Mouse (Mus musculus) cerebellum, adult (tissue): ENCODE results near the gene Ephb2.

ENCODE experiments used
- ATAC-seq: cut with Nextera tagmentation; 2 replicates; pipeline ENCODE4 v1.9.2; 2017; ENCODE audit warnings: mild to moderate bottlenecking, moderate library complexity, mixed read lengths; ENCODE audit not compliant: insufficient number of reproducible peaks, low FRiP score, low TSS enrichment

The Ephb2 gene

DNA sequence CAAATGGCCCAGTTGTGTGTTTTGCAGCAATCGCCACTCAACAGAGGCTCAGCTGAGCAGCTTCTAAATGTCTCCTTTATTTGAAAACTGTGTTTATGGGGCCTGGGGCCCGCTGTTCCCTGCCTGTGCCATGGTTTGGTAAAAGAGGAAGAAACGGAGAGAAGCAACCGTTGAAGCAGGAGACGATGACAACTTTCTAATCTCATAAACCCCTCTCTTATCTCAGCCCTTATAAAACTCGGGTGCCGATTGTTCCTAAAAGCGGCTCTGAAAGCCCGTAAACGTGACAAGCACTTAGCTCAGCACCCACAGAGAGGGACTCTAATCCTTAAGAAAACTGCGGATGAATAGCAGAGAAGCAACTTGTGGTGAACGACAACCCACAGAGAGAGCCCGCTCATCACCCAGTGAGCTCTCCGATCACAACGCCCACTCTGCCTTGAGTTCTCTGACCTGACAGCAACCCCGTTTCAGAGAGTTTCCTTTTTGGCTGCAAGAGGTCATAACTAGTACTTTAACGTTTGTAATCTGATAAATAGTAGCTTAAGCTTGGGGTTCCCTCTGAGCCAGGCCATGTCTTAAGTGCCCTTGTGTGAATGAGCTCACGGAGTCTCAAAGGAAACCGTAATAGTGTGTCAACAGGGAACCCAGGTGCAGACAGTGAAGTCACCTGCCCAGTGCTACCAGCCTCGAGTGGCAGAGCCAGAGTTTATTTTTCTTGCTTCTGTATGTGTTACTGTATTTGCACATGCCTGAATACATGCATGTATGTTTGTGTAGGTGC, 123.6 kb downstream of the Ephb2 start:
- no peak for ATAC-seq

DNA sequence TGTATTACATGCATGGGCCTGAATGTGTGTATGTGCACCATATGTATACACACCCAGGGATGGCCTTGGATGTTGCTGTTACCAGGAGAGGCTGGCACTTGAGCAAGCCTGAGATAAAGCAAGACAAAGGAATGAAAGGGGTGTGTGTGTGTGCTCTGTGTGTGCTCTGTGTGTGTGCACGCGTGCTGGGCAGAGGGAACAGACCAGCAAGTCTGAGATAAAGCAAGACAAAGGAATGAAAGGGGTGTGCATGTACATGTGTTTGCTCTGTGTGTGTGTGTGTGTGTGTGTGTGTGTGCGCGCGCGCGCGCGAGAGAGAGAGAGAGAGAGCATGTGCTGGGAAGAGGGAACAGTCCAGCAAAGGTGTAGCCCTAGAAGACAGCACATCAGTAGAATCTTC, 125.4 kb downstream of the Ephb2 start:
- ATAC-seq: no peak

DNA sequence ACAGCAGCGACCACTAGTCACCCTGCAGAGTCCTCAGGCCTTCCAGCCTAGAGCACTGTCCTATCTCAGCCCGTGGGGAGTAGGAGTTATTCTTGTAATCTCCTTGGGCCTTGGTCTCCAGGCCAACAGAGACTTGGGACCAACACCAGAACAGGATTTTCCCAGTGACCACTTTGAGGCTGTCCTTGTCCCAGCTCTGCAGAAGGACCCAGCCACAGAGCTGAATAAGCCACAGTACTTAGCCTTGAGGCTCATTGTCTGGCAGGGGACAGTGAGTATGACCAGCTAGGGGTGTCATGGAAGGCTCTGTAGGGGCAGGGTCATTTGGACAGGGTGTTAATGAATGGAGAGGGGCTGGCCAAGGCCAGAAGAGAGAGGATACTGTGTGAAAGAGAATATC, 126.8 kb downstream of the Ephb2 start:
- ATAC-seq: no peak

DNA sequence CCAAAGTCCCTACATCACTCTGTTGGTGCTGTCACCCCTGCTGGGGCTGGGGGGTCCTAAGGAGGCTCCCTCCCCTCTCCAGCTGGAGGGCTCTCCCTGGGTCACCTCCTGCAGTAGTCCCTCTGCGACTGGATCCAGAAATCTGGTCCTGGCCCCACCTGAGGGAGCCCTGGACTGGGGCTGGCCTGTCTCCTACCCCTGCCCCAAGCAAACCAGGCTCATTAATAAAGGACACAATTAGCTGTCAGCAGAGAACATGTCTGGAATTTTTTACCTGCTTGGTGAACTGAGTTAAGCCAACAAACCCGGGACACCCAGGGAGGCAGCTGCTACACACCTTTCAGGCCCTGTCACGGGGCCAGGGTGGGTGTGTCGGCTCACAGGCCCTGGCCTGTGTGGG, 129.1 kb downstream of the Ephb2 start:
- ATAC-seq: no peak

DNA sequence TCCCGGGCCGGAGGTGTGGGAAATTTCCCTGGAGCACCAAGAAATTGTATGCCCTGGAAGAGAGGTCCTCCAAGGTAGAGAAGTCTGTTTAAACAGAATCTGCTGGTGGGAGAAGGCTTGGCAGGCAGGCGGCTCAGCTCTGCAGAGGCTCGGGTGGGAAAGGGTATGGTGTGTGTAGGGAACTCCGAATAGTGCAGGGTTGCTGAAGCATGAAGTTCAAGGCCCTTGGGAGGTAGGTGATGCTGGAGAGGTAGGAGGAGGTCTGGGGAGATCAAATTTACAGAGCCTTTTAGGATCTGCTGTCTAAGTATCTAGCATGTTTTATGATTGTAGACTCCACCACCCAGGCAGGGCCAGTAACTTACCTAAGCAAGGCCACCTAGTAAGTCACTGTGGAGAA, 130.7 kb downstream of the Ephb2 start:
- no peak for ATAC-seq

DNA sequence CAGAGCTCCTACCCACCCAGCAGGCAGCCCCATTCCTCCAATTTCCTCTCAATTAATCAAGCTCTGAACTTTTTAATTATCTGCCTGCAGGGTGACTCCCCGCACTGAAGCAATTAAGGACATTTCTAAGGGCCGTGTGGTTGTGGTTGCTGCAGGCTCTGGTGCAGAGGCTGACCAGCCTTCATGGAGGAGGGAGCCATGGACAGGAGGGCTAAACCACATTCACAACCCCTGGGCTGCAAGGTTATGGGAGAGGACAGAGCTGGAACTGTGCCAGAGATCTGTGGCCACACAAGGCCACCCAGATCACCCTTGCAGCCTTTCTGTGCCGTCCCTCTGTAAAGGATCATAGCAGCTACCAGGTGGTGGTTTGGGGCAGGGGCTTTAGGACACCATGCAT, 131.2 kb downstream of the Ephb2 start:
- no peak for ATAC-seq

DNA sequence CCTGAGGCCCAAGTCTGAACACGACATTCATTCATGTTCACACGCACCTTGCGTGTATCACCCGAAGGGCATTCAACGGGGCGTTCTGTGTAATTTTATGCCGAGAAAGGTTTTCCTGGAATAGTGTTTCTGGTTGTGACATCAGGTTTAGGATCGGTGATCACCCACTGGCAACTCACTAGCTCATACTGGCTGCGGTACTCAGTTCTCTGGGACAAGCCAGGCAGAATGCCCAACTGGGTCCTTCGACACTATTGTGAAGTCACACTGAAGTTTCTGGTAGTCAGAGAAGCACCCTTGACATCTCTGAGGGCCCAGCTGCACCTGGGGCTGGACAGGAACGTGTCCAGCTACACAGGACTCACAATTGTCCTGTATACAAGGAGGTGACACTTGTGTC, 132.4 kb downstream of the Ephb2 start:
- no peak for ATAC-seq

DNA sequence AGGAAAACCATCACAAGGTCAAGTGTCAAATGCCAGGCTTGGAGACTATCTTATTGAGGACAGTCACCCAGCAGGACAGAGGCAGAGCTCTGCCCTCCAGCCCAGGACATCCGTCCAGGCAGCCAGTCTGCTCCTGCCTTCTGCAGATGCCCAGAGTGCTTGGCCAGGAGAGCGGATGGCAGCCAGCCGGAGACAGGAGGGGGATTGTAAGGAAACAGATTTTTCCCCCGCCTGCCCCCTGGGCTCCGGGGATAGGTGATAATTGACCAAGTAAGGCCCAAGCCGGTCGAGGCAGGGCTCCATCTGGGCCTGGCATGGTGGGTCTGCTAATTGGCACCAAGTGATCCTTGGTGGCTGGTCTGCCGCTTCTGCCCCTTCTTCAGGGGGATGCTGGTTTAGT, 133.3 kb downstream of the Ephb2 start:
- ATAC-seq: no peak

DNA sequence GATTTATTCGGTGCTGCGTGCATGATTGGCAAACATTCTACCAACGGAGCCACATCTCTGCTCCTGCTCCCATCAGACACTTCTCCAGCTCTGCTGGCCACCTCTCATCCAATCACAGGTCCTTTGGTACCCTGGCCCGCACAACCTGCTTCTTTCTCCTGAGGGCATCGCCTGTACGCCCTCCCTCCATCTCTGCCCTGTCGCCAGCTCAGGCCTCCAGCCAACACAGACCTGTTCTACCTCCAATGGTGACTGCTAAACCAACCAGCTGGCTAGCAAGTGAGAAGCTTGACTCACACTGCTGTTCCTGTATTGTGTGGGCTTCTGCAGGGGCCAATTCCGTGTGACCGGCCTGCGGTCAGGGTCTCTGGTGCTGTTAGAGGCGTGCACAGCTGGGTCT, 134.6 kb downstream of the Ephb2 start:
- ATAC-seq: 0 out of 2 replicates have a peak, but pooled peaks have one; percentile 22

DNA sequence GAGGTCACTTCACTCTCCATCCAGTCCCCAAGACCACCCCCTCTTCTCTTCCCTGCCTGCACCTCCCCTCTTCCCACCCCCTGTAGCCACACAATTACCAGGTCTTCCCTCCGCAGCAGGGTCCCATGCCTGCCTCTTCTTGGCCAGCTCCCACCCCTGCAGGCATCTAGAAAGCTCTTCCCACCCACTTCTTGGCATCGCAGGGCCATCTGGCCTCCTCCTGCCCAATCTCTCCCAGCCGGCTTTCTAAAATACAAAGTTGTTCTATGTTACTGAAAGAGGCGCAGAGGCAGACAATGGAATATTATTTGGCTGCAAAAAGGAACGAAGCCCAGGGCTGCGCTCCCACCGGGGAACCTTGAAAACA, 136.7 kb downstream of the Ephb2 start:
- ATAC-seq: no peak; the same call in 1 of the 2 replicates

DNA sequence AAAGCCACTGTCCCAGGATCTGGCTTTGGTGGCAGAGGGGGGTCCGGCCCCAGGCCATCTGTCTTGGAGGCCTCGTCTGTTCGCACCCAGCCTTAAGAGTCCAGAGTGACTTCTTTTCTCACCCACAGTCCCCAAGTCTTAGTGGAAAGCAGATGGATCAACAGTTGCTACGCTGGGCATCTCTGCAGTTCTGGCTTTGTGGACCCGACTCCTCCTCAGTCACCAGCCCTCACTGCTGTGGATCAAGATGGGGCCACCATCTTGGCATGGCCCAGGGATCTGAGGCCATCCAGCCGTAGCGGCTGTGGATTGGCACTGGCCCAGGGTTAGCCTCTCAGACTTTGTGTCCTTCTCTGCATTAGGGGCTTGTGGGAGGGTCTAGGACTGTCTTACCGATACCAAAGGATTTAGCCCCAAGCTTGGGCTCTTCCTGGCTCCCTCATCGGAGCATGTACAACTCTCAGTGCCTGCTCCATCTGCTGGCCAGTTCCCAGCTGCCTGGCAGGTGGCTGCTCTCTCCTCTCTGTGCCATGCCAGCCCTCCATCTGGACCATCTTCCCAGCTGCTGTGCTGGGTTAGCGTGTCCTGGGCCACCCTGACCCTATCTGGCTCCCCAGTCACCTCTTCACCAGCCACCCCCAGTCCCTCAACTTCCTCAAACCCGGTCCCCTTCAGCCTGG, 137.2 kb downstream of the Ephb2 start:
- peak; percentile 73; the same call in 1 of the 2 replicates for ATAC-seq

DNA sequence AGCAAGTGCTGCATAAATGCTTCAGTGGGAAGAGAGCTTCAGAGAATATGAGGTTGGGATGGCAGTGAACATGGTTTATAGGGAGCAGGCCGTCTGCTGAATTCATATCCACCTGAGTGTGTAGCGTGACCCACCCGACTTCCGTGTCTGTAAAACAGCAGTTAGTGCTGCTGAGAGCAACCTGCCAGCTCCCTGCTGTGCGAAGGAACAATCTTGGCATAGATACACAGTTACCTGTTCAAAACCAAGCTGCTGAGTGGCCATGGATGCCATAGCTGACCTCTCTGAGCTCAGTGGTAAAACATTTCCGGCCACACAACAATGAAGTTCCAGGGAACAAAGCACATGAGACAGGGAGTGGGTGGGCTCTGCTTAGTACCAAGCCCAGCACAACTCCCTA, 138.5 kb downstream of the Ephb2 start:
- ATAC-seq: no peak

DNA sequence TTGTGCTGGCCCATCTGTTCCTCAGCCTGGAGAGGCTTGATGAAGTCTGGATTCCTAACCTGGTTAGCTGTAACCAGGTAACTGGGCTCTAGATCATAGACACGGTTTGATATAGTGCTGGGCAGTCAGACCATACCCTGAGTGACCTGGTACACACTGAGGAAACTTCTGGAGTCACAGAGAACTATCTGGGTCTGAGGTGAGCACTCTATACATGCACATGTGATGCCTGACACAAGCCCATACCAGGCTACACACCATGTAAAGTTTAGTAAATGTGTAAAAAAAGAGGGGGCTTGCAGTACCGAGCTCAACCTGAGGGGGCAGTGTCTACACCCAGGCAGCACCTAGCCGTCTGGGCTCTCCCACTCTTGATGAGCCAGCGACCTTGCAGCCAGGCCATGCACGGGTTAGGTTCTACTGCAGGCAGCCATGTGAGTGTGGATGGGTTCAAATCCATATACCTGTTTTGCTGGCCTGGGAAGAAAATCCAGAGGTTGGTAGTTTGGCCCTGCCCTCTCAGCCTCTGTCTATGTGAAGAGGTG, 139.3 kb downstream of the Ephb2 start:
- ATAC-seq: 0 out of 2 replicates have a peak, but pooled peaks have one; percentile 49

DNA sequence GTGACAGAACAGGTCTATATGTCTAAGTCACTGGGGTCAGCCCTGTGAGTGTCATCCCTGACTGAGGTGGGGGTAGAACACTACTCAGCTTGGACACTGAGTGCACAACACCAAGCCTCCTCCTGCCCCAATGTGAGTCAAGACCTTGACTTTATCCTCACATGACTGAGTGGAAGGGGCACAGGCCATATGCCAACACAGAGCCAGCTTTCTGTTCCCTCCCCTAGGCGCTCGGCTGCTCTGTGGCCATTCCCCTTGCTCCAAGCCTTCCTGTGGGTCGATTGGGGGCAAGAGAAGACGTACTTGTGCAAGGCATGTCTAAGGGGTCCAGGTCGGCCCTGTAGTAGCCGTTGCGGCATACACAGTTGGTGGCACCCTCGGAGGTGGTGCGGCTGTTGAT, 140.1 kb downstream of the Ephb2 start:
- ATAC-seq: no peak

DNA sequence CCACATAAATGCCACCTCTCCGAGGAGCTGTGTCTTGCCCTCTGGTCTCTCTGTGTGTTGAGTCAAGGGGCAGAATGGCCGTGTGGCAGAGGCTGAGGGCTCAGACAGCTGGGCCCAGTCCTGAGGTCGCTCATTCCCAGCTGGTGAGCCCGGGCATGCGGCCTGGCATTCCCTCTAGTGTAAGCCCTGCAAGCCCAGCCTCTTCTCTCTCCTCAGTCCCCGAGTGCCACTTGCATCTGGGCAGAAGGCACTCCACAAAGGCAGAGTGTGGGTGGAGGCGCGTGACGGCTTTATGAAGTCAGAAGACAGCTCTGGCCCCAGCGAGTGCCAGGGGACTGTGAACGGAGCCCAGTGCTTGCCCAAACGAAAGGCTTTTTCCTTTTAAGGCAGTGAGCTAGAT, 145.8 kb downstream of the Ephb2 start:
- no peak for ATAC-seq

DNA sequence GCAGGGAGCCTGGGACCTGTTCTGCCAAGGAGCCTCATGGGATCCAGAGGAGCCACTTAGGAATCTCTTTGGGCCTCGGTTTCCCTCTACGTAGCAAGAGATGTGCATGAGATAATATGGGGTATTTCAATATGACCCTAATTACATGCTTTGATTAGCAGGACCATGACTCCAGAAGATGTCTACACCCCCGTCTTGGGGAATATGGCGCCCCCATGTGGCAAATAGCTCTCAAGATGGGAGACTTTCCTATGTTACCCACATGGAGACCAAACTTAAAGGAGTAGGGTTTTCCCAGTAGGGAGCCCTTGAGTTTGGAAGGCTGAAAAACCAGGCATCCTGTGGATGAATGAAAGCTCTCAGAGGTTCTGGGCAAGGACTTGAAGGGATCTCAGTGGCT, 147.7 kb downstream of the Ephb2 start:
- ATAC-seq: no peak

DNA sequence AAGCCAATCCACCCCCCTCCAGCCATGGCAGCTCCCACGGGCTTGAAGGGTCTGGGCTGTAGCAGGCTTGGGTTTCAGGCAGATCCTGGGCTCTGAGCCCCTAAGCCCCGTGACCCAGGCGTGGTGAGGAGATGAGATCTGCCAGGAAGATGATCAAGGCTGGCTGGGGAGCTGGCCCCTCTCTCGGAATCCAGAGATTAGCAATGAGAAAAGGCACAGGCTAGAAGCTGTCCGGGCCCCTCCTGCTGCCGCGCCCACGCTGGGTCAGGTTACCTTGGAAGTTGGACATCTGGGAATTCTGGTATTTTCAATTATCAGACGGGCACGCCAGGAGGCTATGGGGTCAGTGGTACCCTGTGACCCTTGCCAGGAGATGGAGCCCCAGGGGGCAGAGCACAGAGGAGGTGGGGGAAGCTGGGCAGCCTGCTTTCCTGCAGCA, 150.3 kb downstream of the Ephb2 start:
- ATAC-seq: no peak

DNA sequence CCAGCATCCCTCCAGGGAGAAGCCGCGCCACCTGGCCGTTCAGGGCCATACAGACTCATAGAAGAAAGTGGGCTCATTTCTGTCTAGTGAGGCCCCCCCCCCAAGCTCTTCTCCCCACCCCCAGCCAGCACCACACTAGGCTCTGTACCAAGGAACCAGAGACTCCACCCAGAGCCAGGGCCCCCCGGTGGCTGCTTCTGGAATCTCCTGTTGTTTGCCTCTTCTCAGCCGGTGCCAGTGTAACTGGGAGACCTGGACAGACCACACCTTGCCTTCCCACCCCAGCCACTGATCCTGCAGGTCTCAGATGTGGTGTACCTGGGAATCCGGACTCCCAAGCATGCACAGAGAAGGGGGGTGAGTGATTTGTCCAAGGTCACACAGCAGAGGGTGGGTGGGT, 151.3 kb downstream of the Ephb2 start:
- ATAC-seq: no peak

DNA sequence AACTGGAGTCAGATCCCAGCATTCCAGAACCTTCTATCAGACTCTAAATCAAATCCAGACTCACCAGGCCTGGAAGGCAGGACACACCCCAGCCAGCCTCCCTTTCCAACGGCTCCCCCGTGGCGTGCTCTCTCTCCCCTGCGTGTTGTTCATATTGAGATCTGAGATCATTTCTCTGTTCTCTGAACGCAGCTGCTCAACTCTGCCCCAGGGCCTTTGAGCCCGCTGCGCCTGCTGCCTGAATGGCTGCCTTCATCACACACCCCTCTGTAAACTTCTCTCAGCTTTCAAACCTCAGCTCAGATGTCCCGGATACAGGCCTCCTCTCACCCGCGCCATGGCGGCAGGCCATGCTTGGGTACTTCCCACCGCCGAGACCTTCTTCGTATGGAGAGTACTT, 155.1 kb downstream of the Ephb2 start:
- ATAC-seq: no peak

DNA sequence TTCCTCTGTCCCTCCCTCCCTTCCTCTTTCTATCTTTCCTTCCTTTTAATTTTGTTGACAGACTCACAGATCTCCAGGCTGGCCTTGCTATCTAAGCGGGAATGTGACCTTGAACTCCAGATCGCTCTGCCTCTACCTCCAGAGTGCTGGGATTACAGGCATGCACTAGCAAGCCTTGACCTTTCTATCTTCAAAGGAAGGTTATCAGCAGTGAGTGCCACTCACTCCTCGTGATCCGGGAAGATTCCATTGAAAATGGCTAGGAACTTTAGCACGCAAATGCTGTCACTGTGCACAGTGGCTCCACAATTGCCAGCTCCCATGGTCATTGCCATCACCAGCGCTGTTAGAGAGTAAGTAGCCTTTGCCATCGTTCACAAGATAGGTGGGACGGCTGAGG, 156.6 kb downstream of the Ephb2 start:
- no peak for ATAC-seq

DNA sequence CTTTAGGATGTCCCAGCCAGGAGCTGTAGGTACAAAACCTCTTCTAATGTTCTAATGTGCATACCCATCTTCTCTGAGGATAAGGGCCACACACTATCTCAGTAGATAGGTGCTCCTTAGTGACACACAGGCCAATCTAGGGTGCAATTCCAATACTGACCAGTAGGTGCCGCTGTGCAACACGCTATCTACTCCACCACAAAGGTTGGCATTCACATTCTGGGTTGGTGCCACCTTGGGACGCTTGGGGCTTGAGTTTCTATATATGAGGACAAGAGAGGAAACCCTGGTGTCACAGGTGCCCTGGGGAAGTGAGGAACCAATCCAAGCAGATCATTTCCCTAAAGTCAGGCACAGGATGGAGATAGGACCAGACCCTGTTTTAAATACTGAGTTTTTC, 157.3 kb downstream of the Ephb2 start:
- peak; percentile 57; the same call in 1 of the 2 replicates for ATAC-seq

DNA sequence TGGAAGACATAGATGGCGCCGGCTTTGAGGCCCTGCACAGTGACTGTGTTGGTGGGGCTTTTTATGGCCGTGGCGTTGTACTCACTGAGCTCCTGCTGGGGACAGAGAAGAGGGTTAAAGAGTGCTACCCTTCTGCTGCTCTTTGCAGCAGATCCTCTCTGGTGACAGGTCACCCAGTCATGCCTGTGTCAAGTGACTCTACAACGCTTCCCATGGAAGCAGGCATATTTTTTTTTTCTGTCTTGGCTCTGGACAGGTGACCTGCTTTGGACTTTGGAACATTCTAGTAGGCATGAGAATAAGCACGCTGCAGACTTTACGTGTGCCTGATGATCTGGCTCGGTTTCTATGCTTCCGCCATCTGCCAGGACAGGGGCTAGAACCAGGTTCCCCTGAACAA, 160.3 kb downstream of the Ephb2 start:
- no peak for ATAC-seq
